Mouse (Mus musculus): ENCODE data around the gene Hdgfl3.

GRCm38 (mm10) chr7:81839746-81840145 is 94.5 kb downstream of the Hdgfl3 start:
- TF ChIP-seq CTCF (IDR thresholded peaks at IDR 0.05; ENCODE audit: control insufficient read depth, insufficient read depth, insufficient read length) (no peak), MYOD1 (IDR thresholded peaks at IDR 0.05; ENCODE audit: control insufficient read depth, insufficient read length, low read depth) (no peak), CEBPB (IDR thresholded peaks at IDR 0.05; ENCODE audit: low read depth) (no peak), USF1 (IDR thresholded peaks at IDR 0.05; ENCODE audit: low read depth) (no peak), MAX (IDR thresholded peaks at IDR 0.05) (no peak), MYOG (IDR thresholded peaks at IDR 0.05; ENCODE audit: control insufficient read depth, extremely low read depth, insufficient read length) (no peak), FOSL1 (IDR thresholded peaks at IDR 0.05; ENCODE audit: insufficient read depth, low read length, poor library complexity, severe bottlenecking) (no peak)

Data from C2C12 (cell line).